Mouse (Mus musculus) left cerebral cortex, postnatal 25 days (tissue): Measurements from ENCODE around the gene Celf2. TPM values are rescaled to one million over a fixed set of nuclear protein-coding genes. Genes with fewer than 3 reads are reported as not detected.

Source experiments
- DNase-seq, 2 experiments: peaks; one replicate each; pipeline ENCODE4 v3.0.0; 2022; ENCODE audit warnings: low spot score in 2 of 2, mixed read lengths in 1 of 2
- intact Hi-C: fragments of 180-260 bp; cut with DNase I; formaldehyde crosslinking; loops from one replicate; pipeline ENCODE4 v1.15.1; 2025
- total RNA-seq, 2 experiments: library from RNA; stranded (reverse); gene quantifications; 2 replicates each; pipeline ENCODE4 v1.2.3; 2021

The Celf2 gene
- total RNA-seq, 2 experiments from 2014 or later, result 424 to 492 TPM

DNA sequence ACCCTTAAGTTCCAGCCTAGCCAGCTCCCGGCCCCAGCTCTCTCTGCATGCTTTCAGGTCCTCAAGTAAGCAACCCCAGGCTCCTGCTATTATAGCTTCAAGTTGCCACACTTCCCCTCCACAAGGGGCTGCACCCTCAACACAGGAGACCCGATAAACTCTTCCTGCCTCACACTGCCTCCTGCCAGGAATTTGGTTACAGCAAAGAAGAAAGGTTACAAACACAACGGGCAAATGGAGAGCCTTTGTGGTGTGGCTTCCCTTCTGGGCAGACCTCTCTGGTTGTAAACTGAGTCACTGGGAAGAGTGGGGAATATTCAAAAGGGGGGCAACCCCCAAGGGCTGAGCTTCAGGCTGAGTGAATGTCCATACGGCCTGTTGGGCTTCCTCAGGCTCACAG lies 983.1 kb downstream of the Celf2 start:
- no peak for DNase-seq
- intact Hi-C loops, result no loop called here

GRCm38 (mm10) chr2:6523924-6524300 lies 985.5 kb downstream of the Celf2 start:
- intact Hi-C loops, result no loop called here

DNA sequence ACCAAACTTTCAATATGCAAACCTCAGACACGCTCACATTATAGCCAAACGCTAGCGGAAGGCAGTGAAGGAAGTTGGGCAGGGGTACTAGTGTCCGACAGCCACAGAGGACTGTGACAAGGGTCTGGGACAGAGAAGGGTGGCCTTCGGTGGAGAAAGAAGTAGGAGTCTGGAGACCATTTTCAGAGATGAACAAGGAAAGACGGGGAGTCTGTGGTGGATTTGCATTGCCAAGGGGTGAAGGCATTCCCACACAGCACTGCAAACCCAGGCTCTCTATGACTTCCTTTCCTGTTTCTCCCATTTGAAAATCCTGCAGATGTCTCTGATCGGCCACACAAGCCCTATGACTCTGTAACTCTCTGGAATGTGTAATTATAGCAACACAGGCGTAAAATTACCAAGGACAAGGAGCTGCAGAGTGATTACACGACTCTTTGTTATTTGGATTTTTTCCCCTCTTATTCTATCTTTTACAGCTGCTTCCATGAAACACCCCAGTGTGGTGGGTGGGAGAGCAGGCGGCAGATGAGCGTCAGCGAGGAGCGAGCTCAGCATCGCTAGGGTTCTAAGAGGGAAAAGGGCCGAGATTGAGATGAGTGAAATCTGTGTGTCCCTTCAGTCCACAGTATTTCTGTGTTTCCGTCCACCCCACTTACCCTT lies 986.0 kb downstream of the Celf2 start:
- peak in 1 of 2 experiments; percentile 61 for DNase-seq
- intact Hi-C loops, result no loop called here

More at GRCm38 (mm10) chr2:6523924-6524300, 985.5 kb downstream of the Celf2 start:
- peak in 1 of 2 experiments; percentile 76 for DNase-seq

- DNase-seq, result no peak
- intact Hi-C loops, result no loop called here
Measured at GRCm38 (mm10) chr2:6522411-6522810, 987.0 kb downstream of the Celf2 start.

DNA sequence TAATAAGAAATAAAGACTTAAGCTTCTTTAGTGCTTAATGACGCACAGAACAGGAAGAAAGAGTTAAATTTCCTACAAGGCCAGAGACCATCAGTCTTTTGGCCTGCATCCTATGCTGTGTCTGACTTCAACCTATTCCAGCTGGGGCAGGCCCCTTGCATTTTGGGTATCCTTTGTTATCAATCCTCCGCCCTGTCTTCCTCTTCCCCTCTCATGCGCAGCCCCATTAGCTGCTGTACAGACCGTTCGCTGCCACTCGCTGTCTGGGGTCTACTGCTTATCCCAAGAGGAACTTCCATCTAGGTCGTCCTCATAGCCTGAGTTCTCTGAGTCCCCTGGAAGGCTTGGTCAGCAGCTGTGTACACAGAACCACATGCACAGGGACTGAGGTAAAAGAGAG lies 996.2 kb downstream of the Celf2 start:
- DNase-seq, result no peak
- intact Hi-C loops, result no loop called here

DNA sequence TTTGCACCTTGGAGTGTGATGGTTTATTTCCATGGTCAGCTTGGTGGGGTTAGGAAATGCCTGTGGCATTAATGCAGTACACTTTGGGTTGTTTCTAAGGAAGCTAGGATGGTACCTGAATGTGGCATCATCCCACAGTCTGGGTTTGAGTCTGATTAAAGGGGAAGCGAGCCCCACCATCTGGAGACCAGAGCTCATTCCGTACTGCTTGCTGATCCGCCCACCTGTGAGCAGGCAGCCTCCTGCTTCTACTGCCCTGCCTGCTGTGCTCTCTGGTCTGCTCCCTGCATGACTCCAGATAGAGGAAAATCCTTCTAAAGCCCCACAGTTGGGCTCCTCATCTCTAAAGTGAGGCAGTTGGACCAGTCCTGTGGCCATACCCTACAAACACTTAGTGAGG lies 1002.3 kb downstream of the Celf2 start:
- DNase-seq, result no peak
- intact Hi-C loops, result no loop called here

DNA sequence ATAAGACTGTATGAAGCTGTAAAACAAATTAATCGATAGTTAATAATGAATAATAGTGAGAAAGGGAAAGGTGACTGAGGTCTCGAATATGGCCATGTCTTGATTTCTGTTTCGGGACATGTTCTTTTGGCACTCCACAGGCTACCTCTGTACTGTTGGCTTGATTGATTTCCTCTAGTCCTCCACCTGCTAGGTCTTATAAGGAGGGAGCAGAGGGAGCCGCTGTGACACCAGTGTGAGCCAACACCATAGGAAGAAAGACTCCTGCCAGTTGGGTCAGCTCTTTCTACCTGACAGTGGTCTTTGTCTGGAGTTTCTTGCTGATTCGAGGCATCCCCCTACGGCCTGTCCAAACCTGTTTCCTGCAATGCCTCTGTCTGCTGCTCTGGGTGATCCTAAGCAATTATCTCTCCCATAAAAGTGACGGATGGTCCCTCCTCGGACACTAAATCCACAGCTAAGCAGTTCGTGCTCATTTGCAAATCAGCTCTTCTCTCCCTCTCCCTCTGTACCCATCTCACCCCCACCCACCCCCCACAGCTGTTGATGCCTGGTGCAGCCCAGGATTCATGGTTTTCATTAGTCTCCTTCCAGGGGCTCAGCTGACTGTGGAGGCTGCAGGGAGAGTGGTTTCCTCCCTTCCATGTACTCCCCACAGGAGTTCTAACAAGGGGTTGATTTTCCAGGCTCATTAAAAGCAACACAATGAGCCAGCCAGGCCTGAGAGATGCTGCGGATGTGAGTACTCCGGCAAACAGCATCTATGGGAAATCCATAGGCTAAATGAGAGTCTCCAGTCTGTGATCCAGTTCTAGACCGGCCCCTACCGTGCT lies 1003.2 kb downstream of the Celf2 start:
- no peak for DNase-seq
- intact Hi-C loops, result no loop called here

- intact Hi-C loops, result no loop called here
- DNase-seq, result no peak
Measured at GRCm38 (mm10) chr2:6505531-6505930, 1003.8 kb downstream of the Celf2 start.

GRCm38 (mm10) chr2:6498101-6498500 lies 1011.3 kb downstream of the Celf2 start:
- intact Hi-C loops, result no loop called here
- DNase-seq, result no peak

GRCm38 (mm10) chr2:6497636-6498035 lies 1011.7 kb downstream of the Celf2 start:
- DNase-seq, result no peak
- intact Hi-C loops, result no loop called here

GRCm38 (mm10) chr2:6493886-6494285 lies 1015.5 kb downstream of the Celf2 start:
- intact Hi-C loops, result no loop called here

DNA sequence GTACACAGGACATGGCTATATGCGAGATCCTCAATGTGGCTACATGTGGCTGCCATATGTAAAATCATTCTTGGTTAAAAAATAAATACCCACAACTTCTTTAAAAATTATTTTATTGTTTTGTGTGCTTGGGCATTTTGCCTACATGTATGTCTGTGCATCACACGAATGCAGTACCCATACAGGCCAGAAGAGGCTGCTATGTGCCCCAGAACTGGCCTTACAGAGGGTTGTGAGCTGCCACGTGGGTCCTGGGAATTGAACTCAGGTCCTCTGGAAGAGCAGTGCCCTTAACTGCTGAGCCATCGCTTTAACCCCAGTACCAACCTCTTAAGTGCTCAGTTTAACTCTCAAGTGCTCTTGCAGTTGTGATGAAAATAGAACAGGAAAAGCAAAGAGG lies 1018.5 kb downstream of the Celf2 start:
- DNase-seq, result no peak
- intact Hi-C loops, result no loop called here

More at GRCm38 (mm10) chr2:6493886-6494285, 1015.5 kb downstream of the Celf2 start:
- no peak for DNase-seq

GRCm38 (mm10) chr2:6490076-6490475 lies 1019.3 kb downstream of the Celf2 start:
- intact Hi-C loops, result no loop called here
- DNase-seq, result no peak
